Mouse (Mus musculus) hindbrain, embryonic 11.5 days (tissue): Measurements from ENCODE around the gene Phex. TPM values are rescaled to one million over a fixed set of nuclear protein-coding genes. Genes with fewer than 3 reads are reported as not detected.

ENCODE experiments used
- ATAC-seq: fragments of 200-750 bp; cut with Nextera tagmentation; 2 replicates; pipeline ENCODE4 v1.8.0; 2017; ENCODE audit warnings: mild to moderate bottlenecking, moderate TSS enrichment, moderate library complexity; ENCODE audit not compliant: low FRiP score
- DNase-seq: peaks from one replicate; pipeline ENCODE4 v3.0.0-alpha.2; 2015; ENCODE audit warnings: low spot score
- H3K27ac ChIP-seq: fragments of 300-500 bp; sonication (generic); 2 replicates; pipeline ENCODE4 v1.5.1; 2014; ENCODE audit warnings: mild to moderate bottlenecking, low read depth, low read length
- H3K27me3 ChIP-seq: fragments of 300-500 bp; sonication (generic); 2 replicates; pipeline ENCODE4 v1.6.1; 2014; ENCODE audit warnings: mild to moderate bottlenecking, low read length, moderate library complexity, mixed read lengths; ENCODE audit not compliant: control insufficient read depth, insufficient read depth
- H3K36me3 ChIP-seq: fragments of 300-500 bp; sonication (generic); 2 replicates; pipeline ENCODE4 v1.6.1; 2014; ENCODE audit warnings: mild to moderate bottlenecking, low read length, moderate library complexity, mixed read lengths; ENCODE audit not compliant: control insufficient read depth, insufficient read depth
- H3K4me1 ChIP-seq: fragments of 300-500 bp; sonication (generic); replicated peaks from 2 replicates; pipeline ENCODE4 v1.6.1; 2014; ENCODE audit warnings: low read length, mixed read lengths; ENCODE audit not compliant: control insufficient read depth, insufficient read depth
- H3K4me2 ChIP-seq: fragments of 300-500 bp; sonication (generic); replicated peaks from 2 replicates; pipeline ENCODE4 v1.6.1; 2014; ENCODE audit warnings: mild to moderate bottlenecking, low read depth, low read length
- H3K4me3 ChIP-seq: fragments of 300-500 bp; sonication (generic); 2 replicates; pipeline ENCODE4 v1.5.1; 2014; ENCODE audit warnings: low read depth, low read length
- H3K9ac ChIP-seq: fragments of 300-500 bp; sonication (generic); 2 replicates; pipeline ENCODE4 v1.6.1; 2014; ENCODE audit warnings: low read depth, low read length
- H3K9me3 ChIP-seq: fragments of 300-500 bp; sonication (generic); 2 replicates; pipeline ENCODE4 v1.6.1; 2016; ENCODE audit warnings: low read length; ENCODE audit not compliant: control insufficient read depth
- WGBS: fragments of 180-500 bp; shearing (Covaris S2); extraction: QIAGEN DNeasy Blood & Tissue Kit; methylation state at CpG from one replicate; pipeline ENCODE4 v1.1.7; 2014; 5-methylcytosine and 5-hydroxymethylcytosine counted together
- polyA plus RNA-seq: library from polyadenylated mRNA; unstranded; fragments of >200 nt; fragmentation: Nextera tagmentation; extraction: Ambion mirVana; gene quantifications from 2 replicates; pipeline ENCODE4 v1.2.1, GENCODE M21; 2014

Phex gene
- polyA plus RNA-seq, 1 experiment from 2014 or later = 0.62 TPM

GRCm38 (mm10) chrX:157184167-157184566, 230.9 kb downstream of the Phex start:
- H3K27me3 ChIP-seq = no peaks in the 10 kb centered on the region
- no peaks in the 10 kb centered on the region for H3K4me1 ChIP-seq
- no peaks in the 10 kb centered on the region for H3K36me3 ChIP-seq
- no peak overlapping the region for H3K4me2 ChIP-seq
- H3K27ac ChIP-seq = no peak overlapping the region
- WGBS = 78% methylated on average over 4 of the region's 4 CpGs
- no peak for DNase-seq
- no peak overlapping the region for H3K4me3 ChIP-seq
- no peak for ATAC-seq
- no peaks in the 10 kb centered on the region for H3K9me3 ChIP-seq
- no peak overlapping the region for H3K9ac ChIP-seq

- Histone ChIP-seq H3K36me3 (no peaks in the 10 kb centered on the region), H3K4me2 (no peak overlapping the region), H3K9me3 (no peaks in the 10 kb centered on the region), H3K27ac (no peak overlapping the region), H3K4me1 (no peaks in the 10 kb centered on the region), H3K4me3 (no peak overlapping the region), H3K9ac (no peak overlapping the region), H3K27me3 (no peaks in the 10 kb centered on the region)
- 90% methylated on average over 1 of the region's 1 CpGs for WGBS
- DNase-seq (no peak), ATAC-seq (no peak)
Observed at GRCm38 (mm10) chrX:157180845-157181244, 234.3 kb downstream of the Phex start.

DNA sequence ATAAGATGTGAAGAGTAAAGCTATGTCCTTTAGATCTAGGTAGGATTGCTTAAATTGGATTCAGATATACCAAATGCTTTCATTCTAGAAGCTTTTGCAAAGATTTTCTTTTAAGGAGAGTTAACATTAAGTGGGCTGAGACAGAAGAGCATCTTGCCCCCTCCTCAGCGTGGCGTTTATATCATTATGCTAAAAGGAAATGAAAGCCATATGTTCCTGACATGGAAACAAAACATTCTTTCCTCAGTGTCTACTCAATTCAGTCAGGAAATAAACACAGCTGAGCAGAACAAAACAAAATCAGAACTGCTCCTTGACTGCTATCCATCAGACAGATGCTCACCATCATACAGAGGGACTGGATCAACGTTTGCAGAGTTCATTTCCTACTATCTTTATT, 251.0 kb downstream of the Phex start:
- H3K27ac ChIP-seq = no peak overlapping the region
- 53% methylated on average over 3 of the region's 3 CpGs for WGBS
- no peaks in the 10 kb centered on the region for H3K9me3 ChIP-seq
- H3K4me2 ChIP-seq = no peak overlapping the region
- H3K36me3 ChIP-seq = no peaks in the 10 kb centered on the region
- no peak for ATAC-seq
- H3K4me3 ChIP-seq = no peak overlapping the region
- H3K27me3 ChIP-seq = no peaks in the 10 kb centered on the region
- DNase-seq = no peak
- H3K9ac ChIP-seq = no peak overlapping the region
- H3K4me1 ChIP-seq = no peaks in the 10 kb centered on the region

GRCm38 (mm10) chrX:157163394-157163793, 251.7 kb downstream of the Phex start:
- Histone ChIP-seq H3K9me3 (no peaks in the 10 kb centered on the region), H3K9ac (no peak overlapping the region), H3K4me2 (no peak overlapping the region), H3K4me1 (no peaks in the 10 kb centered on the region), H3K27ac (no peak overlapping the region), H3K4me3 (no peak overlapping the region), H3K27me3 (no peaks in the 10 kb centered on the region), H3K36me3 (no peaks in the 10 kb centered on the region)
- no peak for ATAC-seq
- 65% methylated on average over 2 of the region's 2 CpGs for WGBS
- no peak for DNase-seq

DNA sequence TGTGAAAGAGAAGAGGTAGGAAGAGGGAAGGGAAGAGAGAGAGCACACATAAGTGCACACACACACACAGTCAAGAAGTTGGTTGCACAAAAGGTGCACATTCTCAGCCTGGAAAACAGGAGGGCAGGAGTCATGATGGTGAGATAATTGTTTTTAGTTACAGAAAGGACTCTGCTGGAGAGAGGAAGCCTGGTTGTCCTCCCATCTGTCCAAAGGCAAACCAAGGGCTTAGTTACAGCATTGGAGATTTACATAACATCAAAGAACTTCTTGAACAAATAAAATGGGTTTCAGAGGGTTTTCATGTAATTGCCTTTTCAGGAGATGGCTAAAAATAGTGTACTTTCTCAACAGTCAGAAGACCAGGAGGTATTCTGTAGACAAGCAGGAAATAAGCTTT, 270.4 kb downstream of the Phex start:
- H3K9me3 ChIP-seq = no peaks in the 10 kb centered on the region
- DNase-seq (no peak), ATAC-seq (no peak)
- no peaks in the 10 kb centered on the region for H3K4me1 ChIP-seq
- no peaks in the 10 kb centered on the region for H3K27me3 ChIP-seq
- H3K4me2 ChIP-seq = no peak overlapping the region
- no peak overlapping the region for H3K27ac ChIP-seq
- no peak overlapping the region for H3K4me3 ChIP-seq
- no peak overlapping the region for H3K9ac ChIP-seq
- H3K36me3 ChIP-seq = no peaks in the 10 kb centered on the region

DNA sequence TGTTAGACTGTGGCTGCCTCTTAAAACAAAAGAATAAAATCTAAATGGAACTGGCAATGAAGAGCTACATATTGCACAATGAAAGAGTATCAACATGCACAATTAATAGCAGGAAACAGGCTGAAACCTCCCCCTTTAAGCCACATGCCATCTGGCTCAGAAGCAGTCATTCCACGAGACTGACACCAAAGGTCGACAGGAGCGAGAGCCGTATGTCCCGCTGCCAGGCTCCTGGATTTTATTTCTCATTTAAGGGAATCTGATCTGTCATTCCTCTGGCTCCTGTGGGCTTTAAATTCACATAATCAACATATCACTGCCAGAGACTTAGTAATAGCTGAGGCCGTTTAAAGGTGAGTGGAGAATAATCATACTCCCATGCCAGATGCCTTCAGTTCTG, 275.5 kb downstream of the Phex start:
- 80% methylated on average over 6 of the region's 6 CpGs for whole genome bisulfite sequencing
- no peaks in the 10 kb centered on the region for H3K27me3 ChIP-seq

More for the DNA sequence above, 275.5 kb downstream of the Phex start:
- no peak overlapping the region for H3K4me3 ChIP-seq
- H3K27ac ChIP-seq = no peak overlapping the region
- no peak overlapping the region for H3K9ac ChIP-seq
- ATAC-seq (no peak), DNase-seq (no peak)
- no peak overlapping the region for H3K4me2 ChIP-seq
- no peaks in the 10 kb centered on the region for H3K36me3 ChIP-seq
- no peaks in the 10 kb centered on the region for H3K9me3 ChIP-seq
- H3K4me1 ChIP-seq = no peaks in the 10 kb centered on the region

Other genes with a start within 250 kb of the Phex start
- gene Sms, start 77.0 kb upstream of the Phex start, polyA plus RNA-seq = 106 and 110 TPM in 2 replicates
- 4.2 and 4.5 TPM in 2 replicates for gene Yy2, start 153.7 kb upstream of the Phex start, polyA plus RNA-seq
- 28.0 and 28.9 TPM in 2 replicates for gene Mbtps2, start 183.4 kb upstream of the Phex start, polyA plus RNA-seq